ENCODE assay signal across 10 mouse cellular contexts in genomic region chr13:52024832-52025481, GRCm38 (mm10).
DNase-seq lines count a peak whose midpoint lies in the region; ATAC-seq and TF ChIP-seq lines count a peak whose summit lies in the region.
"Had no signal": no experiment of that assay in that cellular context is flagged by ENCODE, and none has a peak within 500 bp of the region (broad histone marks: within the 10 kb centered on the region; RNA-seq: fewer than 3 reads in every experiment).

No protein-coding gene starts in this region.

- H3K4me2 ChIP-seq in intestine, embryonic 15.5 days (replicated peaks), result peak overlapping the region; percentile 12; the same call in 1 of the 2 replicates
- H3K4me2 ChIP-seq in liver, postnatal 0 days (ENCODE audit: low read depth, low read length), result peak overlapping the region; percentile 48

- peak; percentile 45 for DNase-seq in retina, postnatal 1 day
- no peak for DNase-seq in retina, embryonic 14.5 days (ENCODE audit: low spot score)
- DNase-seq in gastrocnemius, postnatal 25 days, result peak; percentile 76
- DNase-seq in liver, postnatal 0 days, result peak; percentile 51
- DNase-seq in skeletal muscle tissue, adult 2 months (ENCODE audit: low read depth, low spot score), result peak; percentile 67
- no peak for DNase-seq in frontal cortex, postnatal 10 days (ENCODE audit: low spot score in 2 of 2)
- DNase-seq in right cerebral cortex, postnatal 14 days, result no peak

- TF ChIP-seq CTCF in liver, postnatal 0 days (IDR thresholded peaks at IDR 0.05; ENCODE audit: low read depth), result no peak

- peak overlapping the region; percentile 0; the same call in 1 of the 2 replicates for H3K9ac ChIP-seq in intestine, embryonic 15.5 days
- no peak overlapping the region; the same call in 1 of the 2 replicates for H3K9ac ChIP-seq in liver, postnatal 0 days (replicated peaks)
- H3K9ac ChIP-seq: liver, embryonic 14.5 days had no signal

- H3K36me3 ChIP-seq in intestine, embryonic 15.5 days, result no peaks in the 10 kb centered on the region
- no peaks in the 10 kb centered on the region for H3K36me3 ChIP-seq in liver, postnatal 0 days (replicated peaks; ENCODE audit: insufficient read depth, low read length)
- H3K36me3 ChIP-seq: G1E had no signal

- H3K9me3 ChIP-seq in intestine, embryonic 15.5 days, result no peaks in the 10 kb centered on the region
- H3K9me3 ChIP-seq in liver, postnatal 0 days (ENCODE audit: low read length), result no peaks in the 10 kb centered on the region
- H3K9me3 ChIP-seq: G1E had no signal

- H3K27ac ChIP-seq in intestine, embryonic 15.5 days, result peak overlapping the region; percentile 57
- H3K27ac ChIP-seq in liver, postnatal 0 days (ENCODE audit: low read depth), result peak overlapping the region; percentile 60; the same call in 1 of the 2 replicates
- H3K27ac ChIP-seq: liver, embryonic 14.5 days had no signal

- no peak overlapping the region for H3K4me3 ChIP-seq in intestine, embryonic 15.5 days (replicated peaks)
- no peak overlapping the region for H3K4me3 ChIP-seq in liver, postnatal 0 days (ENCODE audit: low read depth, low read length)

- H3K27me3 ChIP-seq in intestine, embryonic 15.5 days (replicated peaks), result no peaks in the 10 kb centered on the region
- no peaks in the 10 kb centered on the region for H3K27me3 ChIP-seq in liver, postnatal 0 days (ENCODE audit: insufficient read depth, low read length)

- WGBS in intestine, embryonic 15.5 days, result 12% methylated on average over 18 of the region's 18 CpGs
- WGBS in liver, postnatal 0 days (ENCODE audit: insufficient replicate concordance), result 24% methylated on average over 18 of the region's 18 CpGs

- TF ChIP-seq EP300 in liver, postnatal 0 days (IDR thresholded peaks at IDR 0.05; ENCODE audit: low read depth), result peak; percentile 75

- ATAC-seq in intestine, embryonic 15.5 days, result peak; percentile 87
- ATAC-seq in liver, postnatal 0 days, result peak; percentile 70

- peaks cover 22% of the 10 kb centered on the region for H3K4me1 ChIP-seq in intestine, embryonic 15.5 days (replicated peaks)
- H3K4me1 ChIP-seq in liver, postnatal 0 days (ENCODE audit: insufficient read depth), result peaks cover 28% of the 10 kb centered on the region

Comparison
In these comparisons a context has a peak if more than half of its experiments do, and no peak if none do; other contexts are left out.
1. DNase-seq: peak in retina, postnatal 1 day (single experiment), gastrocnemius, postnatal 25 days (single experiment), liver, postnatal 0 days (single experiment) and skeletal muscle tissue, adult 2 months (single experiment); none in retina, embryonic 14.5 days (single experiment), frontal cortex, postnatal 10 days (0 of 2) and right cerebral cortex, postnatal 14 days (single experiment).